Mouse (Mus musculus): Measurements from ENCODE around the gene Hspa14. TPM values are rescaled to one million over a fixed set of nuclear protein-coding genes. Genes with fewer than 3 reads are reported as not detected.

Gene Hspa14
- polyA plus RNA-seq (2015; fragmentation: Nextera tagmentation; extraction: Ambion mirVana) = 73.9 and 79.5 TPM in 2 replicates

GRCm38 (mm10) chr2:3512552-3513454, at the start of gene Hspa14, which contains the start of the genes Gm45902 and Cdnf:
Gene Hspa14, minus strand, starts transcription at chr2:3512814.
Gene Gm45902, minus strand, starts transcription at chr2:3512790.
Gene Cdnf, plus strand, starts transcription at chr2:3513030.
- H3K4me2 ChIP-seq = peak within 1 kb of the TSS; percentile 94
- under 1% methylated on average over 60 of the region's 60 CpGs for WGBS
- H3K4me1 ChIP-seq = peaks cover 19% of the 10 kb centered on the region
- H3K9me3 ChIP-seq = no peaks in the 10 kb centered on the region
- peak within 1 kb of the TSS; percentile 85 for H3K27ac ChIP-seq (replicated peaks)
- no peaks in the 10 kb centered on the region for H3K27me3 ChIP-seq (replicated peaks)
- peak within 1 kb of the TSS; percentile 98 for H3K9ac ChIP-seq
- H3K4me3 ChIP-seq = peak within 1 kb of the TSS; percentile 92
- ATAC-seq (ENCODE audit: extremely low read depth, insufficient number of reproducible peaks, low FRiP score, low TSS enrichment) = peak; percentile 98
- peaks cover 30% of the 10 kb centered on the region for H3K36me3 ChIP-seq

GRCm38 (mm10) chr2:3546588-3546987, 34.0 kb upstream of the Hspa14 start:
- H3K4me1 ChIP-seq = peaks cover 7% of the 10 kb centered on the region
- no peak overlapping the region for H3K27ac ChIP-seq (replicated peaks)
- no peak overlapping the region for H3K9ac ChIP-seq
- H3K27me3 ChIP-seq (replicated peaks) = no peaks in the 10 kb centered on the region
- H3K4me2 ChIP-seq = no peak overlapping the region
- no peak overlapping the region for H3K4me3 ChIP-seq
- no peaks in the 10 kb centered on the region for H3K36me3 ChIP-seq
- H3K9me3 ChIP-seq = 0 out of 2 replicates have a peak, but pooled peaks cover 7% of the 10 kb centered on the region
- WGBS = 1% methylated on average over 4 of the region's 4 CpGs
- no peak for ATAC-seq (ENCODE audit: extremely low read depth, insufficient number of reproducible peaks, low FRiP score, low TSS enrichment)

- no peaks in the 10 kb centered on the region for H3K36me3 ChIP-seq
- H3K9me3 ChIP-seq = 0 out of 2 replicates have a peak, but pooled peaks cover 4% of the 10 kb centered on the region
- H3K27ac ChIP-seq (replicated peaks) = no peak overlapping the region
- no peak for ATAC-seq (ENCODE audit: extremely low read depth, insufficient number of reproducible peaks, low FRiP score, low TSS enrichment)
- H3K4me1 ChIP-seq = peaks cover 7% of the 10 kb centered on the region
- H3K9ac ChIP-seq = no peak overlapping the region
- WGBS = 40% methylated on average over 2 of the region's 2 CpGs
- no peak overlapping the region for H3K4me3 ChIP-seq
- no peaks in the 10 kb centered on the region for H3K27me3 ChIP-seq (replicated peaks)
- H3K4me2 ChIP-seq = no peak overlapping the region
Measured at GRCm38 (mm10) chr2:3546055-3546454, 33.4 kb upstream of the Hspa14 start.

- Histone ChIP-seq H3K27me3 (replicated peaks) (no peaks in the 10 kb centered on the region), H3K9me3 (no peaks in the 10 kb centered on the region), H3K4me3 (no peak overlapping the region), H3K36me3 (no peaks in the 10 kb centered on the region), H3K9ac (no peak overlapping the region), H3K27ac (replicated peaks) (no peak overlapping the region), H3K4me1 (peaks cover 7% of the 10 kb centered on the region), H3K4me2 (no peak overlapping the region)
- ATAC-seq (ENCODE audit: extremely low read depth, insufficient number of reproducible peaks, low FRiP score, low TSS enrichment) = no peak
- 59% methylated on average over 9 of the region's 9 CpGs for WGBS
Measured at GRCm38 (mm10) chr2:3541307-3542079, 28.9 kb upstream of the Hspa14 start.

- Histone ChIP-seq H3K36me3 (no peaks in the 10 kb centered on the region), H3K4me3 (no peak overlapping the region), H3K27ac (replicated peaks) (no peak overlapping the region), H3K4me1 (no peaks in the 10 kb centered on the region), H3K9ac (no peak overlapping the region), H3K4me2 (no peak overlapping the region), H3K9me3 (no peaks in the 10 kb centered on the region), H3K27me3 (replicated peaks) (no peaks in the 10 kb centered on the region)
- 71% methylated on average over 6 of the region's 6 CpGs for WGBS
- no peak for ATAC-seq (ENCODE audit: extremely low read depth, insufficient number of reproducible peaks, low FRiP score, low TSS enrichment)
Measured at GRCm38 (mm10) chr2:3526288-3526687, 13.7 kb upstream of the Hspa14 start.

- WGBS = 74% methylated on average over 4 of the region's 4 CpGs
- no peak overlapping the region for H3K4me2 ChIP-seq
- H3K4me3 ChIP-seq = no peak overlapping the region
- H3K27ac ChIP-seq (replicated peaks) = no peak overlapping the region
- no peaks in the 10 kb centered on the region for H3K4me1 ChIP-seq
- no peak for ATAC-seq (ENCODE audit: extremely low read depth, insufficient number of reproducible peaks, low FRiP score, low TSS enrichment)
- no peaks in the 10 kb centered on the region for H3K27me3 ChIP-seq (replicated peaks)
- H3K9ac ChIP-seq = no peak overlapping the region
- H3K36me3 ChIP-seq = no peaks in the 10 kb centered on the region
- H3K9me3 ChIP-seq = no peaks in the 10 kb centered on the region
Measured at GRCm38 (mm10) chr2:3522558-3522957, 9.9 kb upstream of the Hspa14 start.

- Histone ChIP-seq H3K9ac (peak overlapping the region; percentile 98), H3K27me3 (replicated peaks) (no peaks in the 10 kb centered on the region), H3K9me3 (no peaks in the 10 kb centered on the region), H3K36me3 (peaks cover 37% of the 10 kb centered on the region), H3K27ac (replicated peaks) (peak overlapping the region; percentile 85), H3K4me2 (peak overlapping the region; percentile 94), H3K4me1 (peaks cover 19% of the 10 kb centered on the region), H3K4me3 (peak overlapping the region; percentile 92)
- WGBS = 0% methylated on average over 15 of the region's 15 CpGs
- ATAC-seq (ENCODE audit: extremely low read depth, insufficient number of reproducible peaks, low FRiP score, low TSS enrichment) = no peak
Measured at GRCm38 (mm10) chr2:3512076-3512475, 538 bp downstream of the Hspa14 start.

GRCm38 (mm10) chr2:3500886-3501285, 11.7 kb downstream of the Hspa14 start:
- 93% methylated on average over 5 of the region's 5 CpGs for WGBS
- Histone ChIP-seq H3K4me2 (no peak overlapping the region), H3K4me3 (no peak overlapping the region), H3K9me3 (no peaks in the 10 kb centered on the region), H3K4me1 (no peaks in the 10 kb centered on the region), H3K9ac (no peak overlapping the region), H3K36me3 (peaks cover 82% of the 10 kb centered on the region), H3K27ac (replicated peaks) (no peak overlapping the region), H3K27me3 (replicated peaks) (no peaks in the 10 kb centered on the region)
- ATAC-seq (ENCODE audit: extremely low read depth, insufficient number of reproducible peaks, low FRiP score, low TSS enrichment) = no peak

- Histone ChIP-seq H3K9me3 (no peaks in the 10 kb centered on the region), H3K4me3 (no peak overlapping the region), H3K4me1 (no peaks in the 10 kb centered on the region), H3K9ac (no peak overlapping the region), H3K27ac (replicated peaks) (no peak overlapping the region), H3K4me2 (no peak overlapping the region), H3K27me3 (replicated peaks) (no peaks in the 10 kb centered on the region), H3K36me3 (peaks cover 83% of the 10 kb centered on the region)
- WGBS = 81% methylated on average over 6 of the region's 6 CpGs
- ATAC-seq (ENCODE audit: extremely low read depth, insufficient number of reproducible peaks, low FRiP score, low TSS enrichment) = no peak
Measured at GRCm38 (mm10) chr2:3499543-3499942, 13.1 kb downstream of the Hspa14 start.

- no peak for ATAC-seq (ENCODE audit: extremely low read depth, insufficient number of reproducible peaks, low FRiP score, low TSS enrichment)
- no peak overlapping the region for H3K27ac ChIP-seq (replicated peaks)
- H3K4me3 ChIP-seq = no peak overlapping the region
- H3K4me2 ChIP-seq = no peak overlapping the region
- no peaks in the 10 kb centered on the region for H3K27me3 ChIP-seq (replicated peaks)
- no peaks in the 10 kb centered on the region for H3K4me1 ChIP-seq
- H3K9me3 ChIP-seq = no peaks in the 10 kb centered on the region
- no peak overlapping the region for H3K9ac ChIP-seq
- 80% methylated on average over 3 of the region's 3 CpGs for WGBS
- H3K36me3 ChIP-seq = peaks cover 88% of the 10 kb centered on the region
Measured at GRCm38 (mm10) chr2:3493833-3494409, 18.7 kb downstream of the Hspa14 start.

- H3K4me3 ChIP-seq = no peak overlapping the region
- H3K9ac ChIP-seq = no peak overlapping the region
- no peak overlapping the region for H3K27ac ChIP-seq (replicated peaks)
- no peaks in the 10 kb centered on the region for H3K4me1 ChIP-seq
- ATAC-seq (ENCODE audit: extremely low read depth, insufficient number of reproducible peaks, low FRiP score, low TSS enrichment) = no peak
- peaks cover 55% of the 10 kb centered on the region for H3K36me3 ChIP-seq
- no peaks in the 10 kb centered on the region for H3K27me3 ChIP-seq (replicated peaks)
- no peaks in the 10 kb centered on the region for H3K9me3 ChIP-seq
- WGBS = 90% methylated on average over 3 of the region's 3 CpGs
- no peak overlapping the region for H3K4me2 ChIP-seq
Measured at GRCm38 (mm10) chr2:3489816-3490215, 22.8 kb downstream of the Hspa14 start.

All from heart, embryonic 13.5 days (tissue).